Mouse (Mus musculus) CH12.LX (cell line): ENCODE data around the gene Cyth4. TPM values are rescaled to one million over a fixed set of nuclear protein-coding genes. Genes with fewer than 3 reads are reported as not detected.

ENCODE experiments used
- DNase-seq: peaks from one replicate; pipeline ENCODE4 v3.0.0-alpha.2; 2013; ENCODE audit errors: extremely low read depth
- H3K27ac ChIP-seq: 2 replicates; pipeline ENCODE4 v1.5.1; 2012; ENCODE audit warnings: low read depth, mild to moderate bottlenecking, control low read depth, moderate library complexity; ENCODE audit not compliant: insufficient read depth
- H3K27me3 ChIP-seq: replicated peaks from 2 replicates; pipeline ENCODE3; 2012; ENCODE audit warnings: inconsistent platforms
- H3K36me3 ChIP-seq, 2 experiments: replicated peaks in 1 of 2; 2 replicates each; pipeline versions ENCODE3 to v1.6.1; 2012; ENCODE audit warnings: inconsistent platforms in 1 of 2, low read length in 1 of 2, mild to moderate bottlenecking in 1 of 2, mixed read lengths in 1 of 2, moderate library complexity in 1 of 2; ENCODE audit not compliant: control insufficient read depth in 1 of 2, insufficient read depth in 1 of 2
- H3K4me1 ChIP-seq, 2 experiments: 2 replicates each; pipeline ENCODE4 v1.6.1; 2012; ENCODE audit warnings: inconsistent platforms in 1 of 2, moderate library complexity in 1 of 2; ENCODE audit not compliant: insufficient read depth in 2 of 2, control insufficient read depth in 1 of 2
- H3K4me2 ChIP-seq: 2 replicates; pipeline ENCODE4 v1.6.1; 2012; ENCODE audit warnings: low read depth, mild to moderate bottlenecking, control low read depth; ENCODE audit not compliant: poor library complexity, insufficient read depth, severe bottlenecking
- H3K4me3 ChIP-seq, 3 experiments: fragments of 150-350 bp in 1 of 3; sonication (generic) in 1 of 3; replicated peaks in 1 of 3; 2 replicates each; pipeline versions ENCODE3 to v1.5.1; 2011 to 2012; ENCODE audit warnings: low read depth in 2 of 3, low read length in 2 of 3, mild to moderate bottlenecking in 2 of 3, moderate library complexity in 2 of 3, control low read depth in 1 of 3, improper control_type of control experiment in 1 of 3, inconsistent platforms in 1 of 3, mixed read lengths in 1 of 3; ENCODE audit not compliant: poor library complexity in 1 of 3
- H3K79me2 ChIP-seq: replicated peaks from 2 replicates; pipeline ENCODE4 v1.6.1; 2012; ENCODE audit warnings: mild to moderate bottlenecking, moderate library complexity; ENCODE audit not compliant: control insufficient read depth, poor library complexity, insufficient read depth, severe bottlenecking; ENCODE audit errors: extremely low read depth
- H3K9ac ChIP-seq: 2 replicates; pipeline ENCODE4 v1.6.1; 2012; ENCODE audit warnings: low read depth, mild to moderate bottlenecking, control low read depth, moderate library complexity; ENCODE audit not compliant: insufficient read depth
- H3K9me3 ChIP-seq: replicated peaks from 2 replicates; pipeline ENCODE3; 2012; ENCODE audit warnings: low read length, inconsistent platforms, mixed read lengths
- BHLHE40 ChIP-seq: IDR thresholded peaks from 2 replicates; pipeline ENCODE4 v1.6.1; 2011; ENCODE audit warnings: mild to moderate bottlenecking, low read depth, low read length, improper control_type of control experiment
- CHD2 ChIP-seq: IDR thresholded peaks from 2 replicates; pipeline ENCODE4 v1.6.1; 2011; ENCODE audit warnings: low read length, improper control_type of control experiment
- CTCF ChIP-seq, 2 experiments: IDR thresholded peaks in 1 of 2; conservative IDR thresholded peaks in 1 of 2; 2 replicates each; pipeline ENCODE4 v1.5.1; 2011 to 2012; ENCODE audit warnings: low read depth in 2 of 2, low read length in 2 of 2, improper control_type of control experiment in 1 of 2, inconsistent platforms in 1 of 2, mild to moderate bottlenecking in 1 of 2, moderate library complexity in 1 of 2
- EP300 ChIP-seq: IDR thresholded peaks from 2 replicates; pipeline ENCODE4 v1.6.1; 2011; ENCODE audit warnings: low read length, improper control_type of control experiment
- JUN ChIP-seq: IDR thresholded peaks from 2 replicates; pipeline ENCODE4 v1.6.1; 2011; ENCODE audit warnings: low read depth, mild to moderate bottlenecking, low read length, improper control_type of control experiment, moderate library complexity; ENCODE audit not compliant: insufficient read depth
- JUND ChIP-seq: conservative IDR thresholded peaks from 2 replicates; pipeline ENCODE4 v1.6.1; 2011; ENCODE audit warnings: low read depth, low read length, improper control_type of control experiment
- MXI1 ChIP-seq: IDR thresholded peaks from 2 replicates; pipeline ENCODE4 v1.6.1; 2011; ENCODE audit warnings: mild to moderate bottlenecking, low read depth, low read length, improper control_type of control experiment
- MYC ChIP-seq: IDR thresholded peaks from 2 replicates; pipeline ENCODE4 v1.6.1; 2011; ENCODE audit warnings: low read depth, mild to moderate bottlenecking, improper control_type of control experiment, low read length
- PAX5 ChIP-seq: IDR thresholded peaks from 2 replicates; pipeline ENCODE4 v1.6.1; 2012; ENCODE audit warnings: low read length, inconsistent platforms, mixed read lengths
- POLR2AphosphoS2 ChIP-seq: IDR thresholded peaks from 2 replicates; pipeline ENCODE4 v1.6.1; 2011; ENCODE audit warnings: low read depth, low read length, improper control_type of control experiment
- RAD21 ChIP-seq: IDR thresholded peaks from 2 replicates; pipeline ENCODE4 v1.6.1; 2011; ENCODE audit warnings: low read depth, mild to moderate bottlenecking, low read length, improper control_type of control experiment, moderate library complexity
- RCOR1 ChIP-seq: conservative IDR thresholded peaks from 2 replicates; pipeline ENCODE4 v1.6.1; 2012; ENCODE audit warnings: low read depth, mild to moderate bottlenecking, inconsistent platforms, low read length, improper control_type of control experiment
- SMC3 ChIP-seq: IDR thresholded peaks from 2 replicates; pipeline ENCODE4 v1.6.1; 2011; ENCODE audit warnings: low read depth, low read length, improper control_type of control experiment
- TCF12 ChIP-seq: IDR thresholded peaks from 2 replicates; pipeline ENCODE4 v1.6.1; 2014; ENCODE audit warnings: low read depth, mild to moderate bottlenecking, inconsistent platforms, low read length, improper control_type of control experiment
- USF1 ChIP-seq: IDR thresholded peaks from 2 replicates; pipeline ENCODE4 v1.6.1; 2014; ENCODE audit warnings: low read depth, mild to moderate bottlenecking, inconsistent platforms, low read length, improper control_type of control experiment
- USF2 ChIP-seq: conservative IDR thresholded peaks from 2 replicates; pipeline ENCODE4 v1.6.1; 2011; ENCODE audit warnings: low read depth, low read length, improper control_type of control experiment
- ZC3H11A ChIP-seq: IDR thresholded peaks from 2 replicates; pipeline ENCODE4 v1.6.1; 2012; ENCODE audit warnings: low read depth, mild to moderate bottlenecking, inconsistent platforms, low read length, improper control_type of control experiment
- ZKSCAN1 ChIP-seq: IDR thresholded peaks from 2 replicates; pipeline ENCODE4 v1.6.1; 2012; ENCODE audit warnings: low read depth, inconsistent platforms, low read length, improper control_type of control experiment, borderline replicate concordance
- ZNF384 ChIP-seq: IDR thresholded peaks from 2 replicates; pipeline ENCODE4 v1.6.1; 2012; ENCODE audit warnings: low read depth, low read length, improper control_type of control experiment, inconsistent platforms
- dilution Hi-C: fragments of 300-500 bp; cut with MboI; formaldehyde crosslinking; loops from 2 replicates; pipeline ENCODE4 v1.14.3; 2020; ENCODE audit warnings: low sequenced_read_pairs; ENCODE audit not compliant: extremely low pct_unique_long_range_greater_than_20kb, extremely low pct_ligation_motif_present
- in situ Hi-C: fragments of 300-500 bp; cut with MboI; formaldehyde crosslinking; loops from 3 replicates; pipeline ENCODE4 v1.14.3; 2019; ENCODE audit warnings: low sequenced_read_pairs, low pct_ligation_motif_present, low pct_unique_long_range_greater_than_20kb, mixed read lengths
- polyA plus RNA-seq: library from polyadenylated mRNA; unstranded; fragments of >175 nt; gene quantifications from 2 replicates; pipeline ENCODE4 v1.2.1, GENCODE M21; 2012; ENCODE audit warnings: low read depth; ENCODE audit not compliant: insufficient read length
- total RNA-seq, 2 experiments: library from RNA; depleted of rRNA; stranded (reverse); fragments of 300-350 nt in 1 of 2; fragments of >200 nt in 1 of 2; gene quantifications; 2 replicates each; pipeline ENCODE4 v1.2.3; 2012 to 2014

The Cyth4 gene
- total and polyA plus RNA-seq, 3 experiments: 39.2 to 75.3 (median 42.2) TPM

- peaks cover 42 to 82% of the 10 kb centered on the region in 2 experiments for H3K4me1 ChIP-seq
- H3K79me2 ChIP-seq: peaks cover 10% of the 10 kb centered on the region
- H3K4me2 ChIP-seq: no peak overlapping the region
- DNase-seq: no peak
- no peak for TF ChIP-seq JUND
- 0 out of 2 replicates have a peak, but pooled peaks have one; percentile 12 for TF ChIP-seq SMC3
- TF ChIP-seq POLR2AphosphoS2: no peak
- no peak for TF ChIP-seq JUN
- TF ChIP-seq ZC3H11A: no peak
- TF ChIP-seq CTCF (conservative IDR thresholded peaks at IDR 0.05 in 1 of 2, IDR thresholded peaks at IDR 0.05 in 1 of 2; ENCODE audit: low read depth in 2 of 2, low read length in 2 of 2): peak in 1 of 2 experiments; percentile 53; a peak in 2 of 4 replicates
- no peak for TF ChIP-seq PAX5
- no peak for TF ChIP-seq TCF12
- TF ChIP-seq MXI1: no peak
- in situ Hi-C loops: no loop called here
- H3K4me3 ChIP-seq: no peak overlapping the region
- H3K27ac ChIP-seq: no peak overlapping the region
- no peaks in the 10 kb centered on the region for H3K9me3 ChIP-seq
- dilution Hi-C loops: no loop called here
- H3K9ac ChIP-seq: no peak overlapping the region
- no peaks in the 10 kb centered on the region for H3K27me3 ChIP-seq
- H3K36me3 ChIP-seq: peaks cover 6 to 17% of the 10 kb centered on the region in 2 experiments
Observed at GRCm38 (mm10) chr15:78595468-78595867, 1.4 kb upstream of the Cyth4 start.

DNA sequence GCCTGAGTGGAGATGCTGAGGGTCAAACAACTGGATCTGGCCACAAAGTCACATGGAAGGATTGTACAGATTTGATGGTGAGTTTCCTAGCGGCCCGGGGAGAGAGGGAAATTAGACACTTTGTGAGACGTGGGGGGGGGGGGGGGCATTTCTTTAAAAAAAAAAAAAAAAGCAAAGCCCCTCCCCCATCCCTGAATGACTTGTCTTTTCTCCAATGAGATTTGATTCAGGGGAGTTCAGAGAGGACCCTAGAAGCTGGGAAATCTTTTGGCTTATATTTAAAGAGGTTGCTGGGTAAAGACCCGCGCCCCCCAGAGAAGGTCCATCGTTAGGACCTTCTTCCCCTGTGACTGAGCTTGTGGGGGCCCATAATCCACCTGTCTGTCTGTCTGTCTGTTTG lies 343 bp upstream of the Cyth4 start:
- H3K4me3 ChIP-seq: peak overlapping the region; percentile 70 to 86 (median 72)
- H3K9me3 ChIP-seq: peaks cover 6% of the 10 kb centered on the region
- no peak for DNase-seq
- peak overlapping the region; percentile 70 for H3K9ac ChIP-seq
- no peaks in the 10 kb centered on the region for H3K27me3 ChIP-seq
- peak overlapping the region; percentile 74 for H3K4me2 ChIP-seq
- dilution Hi-C loops: no loop called here
- TF ChIP-seq EP300 (no peak), TCF12 (no peak), USF1 (no peak), ZKSCAN1 (no peak), CTCF (conservative IDR thresholded peaks at IDR 0.05 in 1 of 2, IDR thresholded peaks at IDR 0.05 in 1 of 2; ENCODE audit: low read depth in 2 of 2, low read length in 2 of 2) (no peak), MYC (0 out of 2 replicates have a peak, but pooled peaks have one; percentile 24), USF2 (peak; percentile 29; the same call in 1 of the 2 replicates), BHLHE40 (peak; percentile 76), RAD21 (no peak), RCOR1 (no peak), JUN (no peak), ZNF384 (peak; percentile 95), CHD2 (peak; percentile 63)
- TF ChIP-seq, all 38 proteins: peak for 5
- H3K4me1 ChIP-seq: peaks cover 37 to 82% of the 10 kb centered on the region in 2 experiments
- H3K36me3 ChIP-seq: peaks cover 13 to 27% of the 10 kb centered on the region in 2 experiments
- peak overlapping the region; percentile 74 for H3K27ac ChIP-seq
- peaks cover 10% of the 10 kb centered on the region for H3K79me2 ChIP-seq
- in situ Hi-C loops: no loop called here
